Mouse (Mus musculus) limb, embryonic 15.5 days (tissue): Measurements from ENCODE around the gene Cpe. TPM values are rescaled to one million over a fixed set of nuclear protein-coding genes. Genes with fewer than 3 reads are reported as not detected.

Source experiments
- ATAC-seq: fragments of 200-750 bp; cut with Nextera tagmentation; 2 replicates; pipeline ENCODE4 v1.8.0; 2017; ENCODE audit warnings: low read depth, moderate TSS enrichment; ENCODE audit not compliant: insufficient number of reproducible peaks, low FRiP score, low TSS enrichment
- H3K27ac ChIP-seq: fragments of 300-500 bp; sonication (generic); 2 replicates; pipeline ENCODE4 v1.5.1; 2015; ENCODE audit warnings: moderate library complexity, mild to moderate bottlenecking, inconsistent platforms
- H3K27me3 ChIP-seq: fragments of 300-500 bp; sonication (generic); 2 replicates; pipeline ENCODE4 v1.6.1; 2015; ENCODE audit warnings: inconsistent platforms
- H3K36me3 ChIP-seq: fragments of 300-500 bp; sonication (generic); 2 replicates; pipeline ENCODE4 v1.6.1; 2015; ENCODE audit warnings: inconsistent platforms
- H3K4me1 ChIP-seq: fragments of 300-500 bp; sonication (generic); 2 replicates; pipeline ENCODE4 v1.6.1; 2015; ENCODE audit warnings: inconsistent platforms
- H3K4me2 ChIP-seq: fragments of 300-500 bp; sonication (generic); 2 replicates; pipeline ENCODE4 v1.6.1; 2015; ENCODE audit warnings: mild to moderate bottlenecking, inconsistent platforms
- H3K4me3 ChIP-seq: fragments of 300-500 bp; sonication (generic); 2 replicates; pipeline ENCODE4 v1.5.1; 2015; ENCODE audit warnings: mild to moderate bottlenecking, inconsistent platforms
- H3K9ac ChIP-seq: fragments of 300-500 bp; sonication (generic); 2 replicates; pipeline ENCODE4 v1.6.1; 2015; ENCODE audit warnings: inconsistent platforms
- H3K9me3 ChIP-seq: fragments of 300-500 bp; sonication (generic); 2 replicates; pipeline ENCODE4 v1.6.1; 2016; ENCODE audit warnings: inconsistent platforms
- WGBS: fragments of 180-500 bp; shearing (Covaris S2); methylation state at CpG from one replicate; pipeline ENCODE4 v1.1.7; 2015; 5-methylcytosine and 5-hydroxymethylcytosine counted together
- polyA plus RNA-seq: library from polyadenylated mRNA; unstranded; fragments of >200 nt; fragmentation: Nextera tagmentation; extraction: Ambion mirVana; gene quantifications from 2 replicates; pipeline ENCODE4 v1.2.1, GENCODE M21; 2015

Gene Cpe
- polyA plus RNA-seq, 1 experiment from 2014 or later = 170 TPM

DNA sequence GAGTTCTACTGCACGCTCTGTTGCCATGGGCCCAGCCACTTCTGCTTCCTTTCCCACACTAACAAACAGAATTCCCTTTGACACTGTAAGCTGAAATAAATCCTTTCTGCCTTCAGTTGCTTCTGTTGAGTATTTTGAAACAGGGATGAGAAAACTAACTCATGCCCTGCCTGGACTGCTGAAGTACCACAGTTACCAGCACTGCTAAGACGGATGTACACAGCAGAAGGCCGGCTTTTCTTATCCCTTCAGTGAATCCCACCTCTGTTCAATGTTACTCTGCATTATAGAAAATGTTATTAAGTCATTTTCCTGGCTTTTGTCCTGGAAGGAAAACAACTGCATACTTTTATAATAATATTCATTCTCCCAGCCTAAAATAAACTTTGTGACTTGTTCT lies 45.7 kb downstream of the Cpe start:
- H3K4me2 ChIP-seq = no peak overlapping the region
- no peaks in the 10 kb centered on the region for H3K9me3 ChIP-seq
- ATAC-seq = no peak
- no peak overlapping the region for H3K4me3 ChIP-seq
- 85% methylated on average over 3 of the region's 3 CpGs for WGBS
- H3K27me3 ChIP-seq = no peaks in the 10 kb centered on the region
- no peaks in the 10 kb centered on the region for H3K4me1 ChIP-seq
- no peak overlapping the region for H3K9ac ChIP-seq
- no peak overlapping the region for H3K27ac ChIP-seq
- H3K36me3 ChIP-seq = no peaks in the 10 kb centered on the region

DNA sequence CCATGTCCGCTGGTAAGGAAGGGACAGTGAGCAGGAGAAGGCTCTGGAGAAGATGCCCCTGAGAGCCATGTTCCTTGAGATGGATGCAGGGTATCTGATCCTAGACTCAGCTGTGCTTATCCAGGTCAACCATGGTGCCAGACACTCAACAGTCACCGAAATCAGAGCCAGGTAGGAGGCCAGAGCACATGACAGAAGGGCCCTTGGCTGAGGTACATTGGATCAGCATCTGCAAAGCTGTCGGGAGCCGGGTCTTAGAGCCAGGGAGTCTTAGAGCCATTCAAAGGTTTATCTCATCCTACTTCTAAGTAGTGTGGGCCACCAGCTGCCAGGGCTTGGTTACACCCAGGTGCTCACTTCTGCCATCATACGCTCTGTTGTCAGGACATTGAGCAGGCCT lies 46.4 kb downstream of the Cpe start:
- ATAC-seq = no peak
- Histone ChIP-seq H3K4me1 (no peaks in the 10 kb centered on the region), H3K9ac (no peak overlapping the region), H3K4me3 (no peak overlapping the region), H3K27ac (no peak overlapping the region), H3K9me3 (no peaks in the 10 kb centered on the region), H3K36me3 (no peaks in the 10 kb centered on the region), H3K4me2 (no peak overlapping the region), H3K27me3 (no peaks in the 10 kb centered on the region)
- WGBS = 88% methylated on average over 5 of the region's 5 CpGs

- no peak for ATAC-seq
Measured at GRCm38 (mm10) chr8:64644108-64645005, 48.5 kb downstream of the Cpe start.

GRCm38 (mm10) chr8:64643382-64643781 lies 49.5 kb downstream of the Cpe start:
- no peaks in the 10 kb centered on the region for H3K4me1 ChIP-seq
- no peaks in the 10 kb centered on the region for H3K36me3 ChIP-seq
- H3K27me3 ChIP-seq = no peaks in the 10 kb centered on the region
- H3K9ac ChIP-seq = no peak overlapping the region
- H3K9me3 ChIP-seq = no peaks in the 10 kb centered on the region
- 70% methylated on average over 4 of the region's 4 CpGs for WGBS
- no peak overlapping the region for H3K4me3 ChIP-seq
- no peak for ATAC-seq
- H3K4me2 ChIP-seq = no peak overlapping the region
- no peak overlapping the region for H3K27ac ChIP-seq

More at GRCm38 (mm10) chr8:64644108-64645005, 48.5 kb downstream of the Cpe start:
- 76% methylated on average over 12 of the region's 12 CpGs for WGBS
- H3K4me2 ChIP-seq = no peak overlapping the region
- H3K4me1 ChIP-seq = no peaks in the 10 kb centered on the region
- H3K36me3 ChIP-seq = no peaks in the 10 kb centered on the region
- no peaks in the 10 kb centered on the region for H3K9me3 ChIP-seq
- H3K4me3 ChIP-seq = no peak overlapping the region
- no peak overlapping the region for H3K27ac ChIP-seq
- no peaks in the 10 kb centered on the region for H3K27me3 ChIP-seq
- H3K9ac ChIP-seq = no peak overlapping the region

DNA sequence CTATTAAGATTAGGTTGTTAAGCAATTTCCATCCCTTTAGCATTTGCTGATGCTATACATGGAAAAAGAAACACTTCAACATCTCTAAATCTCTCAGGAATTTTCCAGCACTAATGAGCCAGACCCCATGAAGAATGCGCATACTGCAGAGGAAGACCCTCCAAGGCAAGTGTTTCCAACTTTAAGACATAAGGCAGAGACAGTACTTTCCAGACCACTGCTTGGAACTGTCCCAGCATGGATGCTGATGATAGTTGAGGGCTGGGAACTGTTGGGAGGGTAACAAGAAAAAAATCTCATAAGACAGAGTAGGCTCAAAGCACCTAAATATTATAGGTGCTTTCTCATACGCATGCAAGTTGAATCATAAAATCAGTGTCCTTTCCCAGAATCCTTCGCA lies 50.1 kb downstream of the Cpe start:
- Histone ChIP-seq H3K9me3 (no peaks in the 10 kb centered on the region), H3K36me3 (no peaks in the 10 kb centered on the region), H3K27ac (no peak overlapping the region), H3K4me2 (no peak overlapping the region), H3K4me3 (no peak overlapping the region), H3K4me1 (no peaks in the 10 kb centered on the region), H3K27me3 (no peaks in the 10 kb centered on the region), H3K9ac (no peak overlapping the region)
- 96% methylated on average over 3 of the region's 3 CpGs for WGBS
- no peak for ATAC-seq

GRCm38 (mm10) chr8:64640599-64640998 lies 52.3 kb downstream of the Cpe start:
- Histone ChIP-seq H3K4me3 (no peak overlapping the region), H3K27ac (no peak overlapping the region), H3K4me2 (no peak overlapping the region), H3K36me3 (no peaks in the 10 kb centered on the region), H3K27me3 (no peaks in the 10 kb centered on the region), H3K9me3 (no peaks in the 10 kb centered on the region), H3K4me1 (no peaks in the 10 kb centered on the region), H3K9ac (no peak overlapping the region)
- no peak for ATAC-seq
- WGBS = 66% methylated on average over 1 of the region's 1 CpGs

- Histone ChIP-seq H3K9me3 (no peaks in the 10 kb centered on the region), H3K27ac (no peak overlapping the region), H3K36me3 (no peaks in the 10 kb centered on the region), H3K4me3 (no peak overlapping the region), H3K4me1 (no peaks in the 10 kb centered on the region), H3K27me3 (no peaks in the 10 kb centered on the region), H3K9ac (no peak overlapping the region), H3K4me2 (no peak overlapping the region)
- ATAC-seq = no peak
- 58% methylated on average over 5 of the region's 5 CpGs for WGBS
Measured at GRCm38 (mm10) chr8:64639676-64640075, 53.2 kb downstream of the Cpe start.

GRCm38 (mm10) chr8:64634901-64635300 lies 58.0 kb downstream of the Cpe start:
- WGBS = 75% methylated on average over 3 of the region's 3 CpGs
- no peaks in the 10 kb centered on the region for H3K9me3 ChIP-seq
- no peak for ATAC-seq
- H3K27me3 ChIP-seq = no peaks in the 10 kb centered on the region
- H3K4me1 ChIP-seq = no peaks in the 10 kb centered on the region
- H3K36me3 ChIP-seq = no peaks in the 10 kb centered on the region
- no peak overlapping the region for H3K4me2 ChIP-seq
- no peak overlapping the region for H3K4me3 ChIP-seq
- no peak overlapping the region for H3K27ac ChIP-seq
- H3K9ac ChIP-seq = no peak overlapping the region

DNA sequence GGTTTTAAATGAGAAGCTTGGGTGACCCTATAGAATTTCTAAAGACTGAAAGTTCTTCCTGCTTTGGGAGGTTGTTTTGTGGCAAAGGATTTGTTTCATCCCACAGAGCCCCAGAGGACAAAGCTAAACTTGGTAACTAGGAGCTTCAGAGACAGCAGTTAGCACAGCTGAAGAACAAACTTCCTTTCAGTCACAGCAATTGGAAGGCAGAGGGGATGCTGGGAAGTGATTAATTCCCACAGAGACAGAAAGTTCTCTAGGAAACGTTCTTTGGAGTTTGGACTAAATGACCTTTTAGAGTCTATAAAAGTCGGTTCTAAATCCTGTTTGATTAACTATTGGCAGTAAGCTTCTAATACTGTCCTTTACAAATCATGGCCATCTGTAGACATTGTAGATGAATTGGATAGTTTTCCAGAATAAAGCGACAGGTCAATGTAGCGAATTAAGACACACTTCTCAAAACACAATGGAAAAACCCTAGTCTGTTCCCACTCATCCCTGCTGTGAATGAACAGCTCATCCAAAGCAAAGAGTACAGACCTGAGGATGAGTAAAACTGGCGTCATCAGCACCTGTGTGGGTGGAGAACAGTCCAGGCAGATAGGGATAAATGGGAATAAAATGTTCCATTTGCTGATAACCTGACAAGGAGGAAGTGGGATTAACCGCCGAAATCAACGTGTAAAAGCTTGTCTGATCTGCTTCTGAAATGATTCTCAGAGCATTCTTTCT lies 58.6 kb downstream of the Cpe start:
- Histone ChIP-seq H3K27ac (no peak overlapping the region), H3K4me2 (no peak overlapping the region), H3K9ac (no peak overlapping the region), H3K4me3 (no peak overlapping the region), H3K9me3 (no peaks in the 10 kb centered on the region), H3K36me3 (no peaks in the 10 kb centered on the region), H3K4me1 (no peaks in the 10 kb centered on the region), H3K27me3 (no peaks in the 10 kb centered on the region)
- 65% methylated on average over 8 of the region's 8 CpGs for WGBS
- ATAC-seq = no peak

DNA sequence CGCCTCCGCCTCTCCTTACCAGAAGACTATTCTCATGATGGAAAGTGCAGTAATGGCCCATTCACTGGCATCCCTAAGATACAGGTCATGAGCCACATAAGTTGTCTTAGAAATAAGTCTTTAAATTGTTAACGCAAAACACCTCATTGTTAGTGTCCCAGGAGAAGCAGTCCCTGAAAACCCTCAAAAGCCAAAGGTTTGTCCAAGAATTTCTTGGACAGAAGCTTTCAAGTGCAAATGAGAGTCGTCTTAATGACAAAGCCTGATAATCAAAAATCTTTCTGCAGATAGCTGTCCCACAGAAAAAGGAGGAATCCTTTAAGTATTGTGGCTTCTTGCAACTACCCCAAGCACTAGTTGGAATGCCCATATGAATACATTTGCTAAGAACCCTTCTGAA lies 60.7 kb downstream of the Cpe start:
- Histone ChIP-seq H3K36me3 (no peaks in the 10 kb centered on the region), H3K27ac (no peak overlapping the region), H3K4me2 (no peak overlapping the region), H3K27me3 (no peaks in the 10 kb centered on the region), H3K4me3 (no peak overlapping the region), H3K4me1 (no peaks in the 10 kb centered on the region), H3K9ac (no peak overlapping the region), H3K9me3 (no peaks in the 10 kb centered on the region)
- WGBS = 81% methylated on average over 4 of the region's 4 CpGs
- no peak for ATAC-seq

DNA sequence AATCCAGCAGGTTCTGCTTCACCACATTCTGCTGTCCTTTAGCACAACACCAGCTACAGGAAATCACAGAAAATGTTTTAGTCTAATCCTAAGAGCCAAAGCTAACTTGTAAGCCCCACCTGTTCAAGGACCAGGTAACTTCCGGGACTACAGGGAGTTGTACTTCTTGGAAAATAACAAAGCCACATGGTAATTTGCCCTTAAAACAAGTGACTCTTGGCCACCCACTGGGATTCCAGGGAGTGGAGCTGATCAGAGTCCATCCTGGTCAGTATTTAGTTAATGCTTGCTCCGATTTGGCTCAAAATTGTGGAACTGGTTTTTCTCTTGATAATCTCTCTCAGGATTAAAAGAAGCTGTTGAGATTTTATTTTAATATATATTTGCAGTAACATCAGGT lies 61.1 kb downstream of the Cpe start:
- no peak overlapping the region for H3K27ac ChIP-seq
- H3K27me3 ChIP-seq = no peaks in the 10 kb centered on the region
- H3K4me3 ChIP-seq = no peak overlapping the region
- ATAC-seq = no peak
- 59% methylated on average over 2 of the region's 2 CpGs for WGBS
- H3K4me2 ChIP-seq = no peak overlapping the region
- H3K9me3 ChIP-seq = no peaks in the 10 kb centered on the region
- H3K36me3 ChIP-seq = no peaks in the 10 kb centered on the region
- H3K9ac ChIP-seq = no peak overlapping the region
- no peaks in the 10 kb centered on the region for H3K4me1 ChIP-seq

DNA sequence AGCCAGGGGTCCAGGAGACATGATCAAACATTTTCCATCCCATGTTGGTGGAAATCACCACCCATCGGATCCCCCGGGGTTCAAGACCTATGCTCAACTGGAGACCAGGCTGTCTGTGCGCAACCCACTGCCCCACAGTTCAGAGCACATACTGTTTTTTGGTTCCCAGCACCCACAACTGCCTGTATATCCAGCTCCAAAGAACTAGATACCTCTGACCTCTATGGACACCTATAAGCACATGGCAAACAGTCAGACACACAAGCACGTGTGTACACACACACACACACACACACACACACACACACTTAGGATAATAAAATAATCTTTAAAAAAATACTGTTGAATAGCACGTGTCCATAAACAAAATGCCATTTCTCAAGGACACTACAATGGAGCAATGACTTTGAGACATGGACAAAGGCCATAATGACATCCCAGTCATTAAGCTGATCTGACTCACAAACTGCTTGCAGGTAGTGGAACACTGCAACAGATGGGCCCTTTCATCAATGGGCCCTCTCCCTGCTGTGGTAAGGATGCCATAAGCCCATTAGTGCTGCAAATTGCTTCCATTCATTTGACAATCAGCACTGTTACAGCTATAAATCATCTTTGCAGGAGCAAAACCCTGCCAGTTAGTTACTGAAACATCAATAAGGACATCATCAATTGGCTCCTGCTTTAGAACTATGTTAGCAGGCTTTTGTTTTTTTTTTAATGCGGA lies 63.7 kb downstream of the Cpe start:
- H3K4me1 ChIP-seq = no peaks in the 10 kb centered on the region
- H3K4me2 ChIP-seq = no peak overlapping the region
- no peaks in the 10 kb centered on the region for H3K36me3 ChIP-seq
- H3K9ac ChIP-seq = no peak overlapping the region
- H3K9me3 ChIP-seq = no peaks in the 10 kb centered on the region
- ATAC-seq = no peak
- no peak overlapping the region for H3K27ac ChIP-seq
- H3K4me3 ChIP-seq = no peak overlapping the region
- 87% methylated on average over 6 of the region's 6 CpGs for WGBS
- no peaks in the 10 kb centered on the region for H3K27me3 ChIP-seq
